Mouse (Mus musculus): ENCODE results near the gene Tspan3. TPM values are rescaled to one million over a fixed set of nuclear protein-coding genes. Genes with fewer than 3 reads are reported as not detected.

Gene Tspan3
- polyA plus RNA-seq, 1 experiment from 2014 or later: 519 TPM

DNA sequence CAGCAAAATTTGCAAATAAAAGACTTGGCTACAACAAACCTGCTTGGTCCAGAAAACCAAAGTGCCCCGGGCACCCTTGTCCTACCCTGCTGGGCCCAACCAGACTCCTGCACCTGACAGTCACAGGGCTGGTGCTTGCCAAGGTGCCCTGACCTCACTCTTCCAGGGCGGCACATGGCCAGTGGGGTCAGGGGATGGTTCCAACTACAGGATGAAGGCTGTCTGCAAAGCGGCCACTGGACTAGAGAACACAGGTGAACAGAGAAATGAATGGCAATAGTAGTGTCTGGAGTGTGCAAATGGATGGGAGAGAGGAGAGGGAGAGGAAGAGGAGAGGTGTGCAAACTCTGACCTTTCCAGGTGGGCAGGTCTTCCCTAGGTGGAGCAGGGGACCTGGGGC, 35.3 kb downstream of the Tspan3 start:
- no peaks in the 10 kb centered on the region for H3K9me3 ChIP-seq (ENCODE audit: control insufficient read depth, low read length)
- no peaks in the 10 kb centered on the region for H3K27me3 ChIP-seq (ENCODE audit: control insufficient read depth, insufficient read depth, low read length)
- no peaks in the 10 kb centered on the region for H3K4me1 ChIP-seq (replicated peaks; ENCODE audit: control insufficient read depth, insufficient read depth, low read length)
- no peak overlapping the region for H3K9ac ChIP-seq (ENCODE audit: low read length)
- H3K4me2 ChIP-seq (ENCODE audit: low read depth, low read length, severe bottlenecking): no peak overlapping the region
- no peak overlapping the region for H3K4me3 ChIP-seq (ENCODE audit: low read depth, low read length)
- 90% methylated on average over 3 of the region's 3 CpGs for WGBS
- peaks cover 4% of the 10 kb centered on the region; the same call in 1 of the 2 replicates for H3K36me3 ChIP-seq (ENCODE audit: control insufficient read depth, insufficient read depth, low read length)
- H3K27ac ChIP-seq (ENCODE audit: low read depth, low read length): no peak overlapping the region
- ATAC-seq (replicated peaks; ENCODE audit: low FRiP score) (no peak), DNase-seq (ENCODE audit: low spot score) (no peak)

DNA sequence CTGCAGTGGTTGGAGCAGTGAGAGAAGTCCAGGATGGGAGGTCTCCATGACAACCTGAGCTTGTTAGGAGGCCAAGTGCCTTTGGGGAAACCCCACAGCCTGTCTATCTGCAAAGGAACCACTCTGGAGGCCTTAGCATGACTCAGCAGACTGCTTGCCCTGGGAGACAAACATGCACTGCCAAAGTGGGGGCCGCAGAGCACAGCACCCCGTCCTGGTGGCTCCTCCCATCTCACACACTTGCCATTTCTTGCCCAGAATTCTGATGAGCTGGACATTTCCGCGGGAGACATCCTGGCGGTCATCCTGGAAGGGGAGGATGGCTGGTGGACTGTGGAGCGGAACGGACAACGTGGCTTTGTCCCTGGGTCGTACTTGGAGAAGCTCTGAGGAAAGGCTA, 36.9 kb downstream of the Tspan3 start:
- Histone ChIP-seq H3K4me2 (ENCODE audit: low read depth, low read length, severe bottlenecking) (no peak overlapping the region), H3K4me1 (replicated peaks; ENCODE audit: control insufficient read depth, insufficient read depth, low read length) (no peaks in the 10 kb centered on the region), H3K36me3 (ENCODE audit: control insufficient read depth, insufficient read depth, low read length) (peaks cover 4% of the 10 kb centered on the region; the same call in 1 of the 2 replicates), H3K9ac (ENCODE audit: low read length) (no peak overlapping the region), H3K27me3 (ENCODE audit: control insufficient read depth, insufficient read depth, low read length) (no peaks in the 10 kb centered on the region), H3K9me3 (ENCODE audit: control insufficient read depth, low read length) (no peaks in the 10 kb centered on the region), H3K4me3 (ENCODE audit: low read depth, low read length) (no peak overlapping the region), H3K27ac (ENCODE audit: low read depth, low read length) (no peak overlapping the region)
- no peak for ATAC-seq (replicated peaks; ENCODE audit: low FRiP score)
- DNase-seq (ENCODE audit: low spot score): no peak
- 90% methylated on average over 9 of the region's 9 CpGs for WGBS

DNA sequence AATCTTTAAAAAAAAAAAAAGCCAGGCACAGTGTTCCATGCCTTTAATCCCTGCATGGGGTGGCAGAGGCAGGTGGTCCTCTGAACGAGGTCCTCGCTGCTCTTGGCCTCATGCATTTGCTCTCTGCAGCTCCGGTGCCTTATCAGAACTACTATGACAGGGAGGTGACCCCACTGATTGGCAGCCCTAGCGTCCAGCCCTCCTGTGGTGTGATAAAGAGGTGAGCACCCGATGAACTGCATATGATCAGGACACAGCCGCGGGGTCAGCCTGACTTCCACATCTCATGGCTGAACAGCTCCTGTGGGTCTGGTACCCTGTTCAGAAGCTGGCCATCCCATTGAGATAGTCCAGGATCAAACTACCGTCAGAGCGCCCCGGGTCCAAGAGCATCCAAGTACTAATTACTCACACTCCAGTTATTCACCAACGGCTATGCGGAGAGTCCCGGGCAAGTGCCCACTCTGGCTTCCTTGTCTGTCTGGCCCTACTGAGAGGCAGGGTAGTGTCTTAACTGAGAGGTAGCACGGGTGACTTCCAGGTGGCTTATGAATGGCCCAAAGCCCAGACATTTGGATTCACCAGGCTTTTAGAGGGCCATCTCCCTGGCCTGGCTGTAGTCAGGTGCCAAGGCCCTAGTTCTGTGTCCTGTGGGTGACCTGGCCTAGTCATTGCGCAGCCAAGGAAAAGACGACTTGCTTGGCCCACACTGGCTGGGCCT, 38.7 kb downstream of the Tspan3 start:
- no peak overlapping the region for H3K4me2 ChIP-seq (ENCODE audit: low read depth, low read length, severe bottlenecking)
- WGBS: 86% methylated on average over 16 of the region's 16 CpGs
- no peaks in the 10 kb centered on the region for H3K9me3 ChIP-seq (ENCODE audit: control insufficient read depth, low read length)
- H3K27ac ChIP-seq (ENCODE audit: low read depth, low read length): no peak overlapping the region
- H3K4me1 ChIP-seq (replicated peaks; ENCODE audit: control insufficient read depth, insufficient read depth, low read length): no peaks in the 10 kb centered on the region
- DNase-seq (ENCODE audit: low spot score) (no peak), ATAC-seq (replicated peaks; ENCODE audit: low FRiP score) (no peak)
- no peaks in the 10 kb centered on the region for H3K27me3 ChIP-seq (ENCODE audit: control insufficient read depth, insufficient read depth, low read length)
- H3K4me3 ChIP-seq (ENCODE audit: low read depth, low read length): no peak overlapping the region
- peaks cover 2% of the 10 kb centered on the region; the same call in 1 of the 2 replicates for H3K36me3 ChIP-seq (ENCODE audit: control insufficient read depth, insufficient read depth, low read length)
- H3K9ac ChIP-seq (ENCODE audit: low read length): no peak overlapping the region

DNA sequence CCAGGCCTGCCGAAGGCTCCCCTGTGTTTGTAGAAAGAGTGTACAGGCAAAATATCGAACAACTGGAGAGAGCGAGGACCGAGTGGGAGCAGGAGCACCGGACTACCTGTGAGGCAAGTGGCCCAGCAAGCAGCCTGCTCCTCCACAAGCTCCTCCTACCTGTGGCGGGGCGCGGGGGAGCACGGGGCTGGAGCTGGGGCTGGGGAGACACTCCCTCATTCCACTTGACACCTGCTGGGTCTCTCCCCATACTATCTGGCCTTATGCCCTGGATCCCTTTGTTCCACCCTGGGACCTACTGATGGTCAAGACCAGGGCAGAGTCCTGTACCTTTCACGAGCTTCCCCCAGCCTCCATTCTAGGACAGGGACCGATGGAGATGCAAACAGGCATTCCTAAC, 40.7 kb downstream of the Tspan3 start:
- Histone ChIP-seq H3K4me3 (ENCODE audit: low read depth, low read length) (no peak overlapping the region), H3K4me1 (replicated peaks; ENCODE audit: control insufficient read depth, insufficient read depth, low read length) (no peaks in the 10 kb centered on the region), H3K27me3 (ENCODE audit: control insufficient read depth, insufficient read depth, low read length) (no peaks in the 10 kb centered on the region), H3K9ac (ENCODE audit: low read length) (no peak overlapping the region), H3K36me3 (ENCODE audit: control insufficient read depth, insufficient read depth, low read length) (no peaks in the 10 kb centered on the region; the same call in 1 of the 2 replicates), H3K27ac (ENCODE audit: low read depth, low read length) (no peak overlapping the region), H3K4me2 (ENCODE audit: low read depth, low read length, severe bottlenecking) (no peak overlapping the region), H3K9me3 (ENCODE audit: control insufficient read depth, low read length) (no peaks in the 10 kb centered on the region)
- no peak for DNase-seq (ENCODE audit: low spot score)
- 26% methylated on average over 11 of the region's 11 CpGs for WGBS
- no peak for ATAC-seq (replicated peaks; ENCODE audit: low FRiP score)

DNA sequence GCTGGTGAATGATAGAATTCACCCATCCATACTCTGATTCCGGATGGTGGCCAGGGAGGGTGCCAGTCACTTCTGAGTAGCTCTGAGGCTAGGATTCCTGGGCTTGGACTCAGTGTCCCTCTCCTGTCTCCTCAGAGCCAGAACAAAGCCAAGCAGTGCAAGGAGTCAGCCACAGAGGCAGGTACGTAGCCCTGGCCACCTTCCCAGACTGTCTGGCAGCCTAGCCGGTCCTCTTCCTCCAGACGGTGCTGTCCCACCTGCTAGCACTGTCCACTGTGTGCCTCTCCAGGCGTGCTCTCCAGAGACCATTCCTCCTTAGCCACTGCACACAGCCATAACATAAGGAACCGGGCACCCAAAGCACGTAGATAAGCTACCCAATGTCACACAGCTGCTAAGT, 41.7 kb downstream of the Tspan3 start:
- Histone ChIP-seq H3K4me1 (replicated peaks; ENCODE audit: control insufficient read depth, insufficient read depth, low read length) (peaks cover 3% of the 10 kb centered on the region), H3K27ac (ENCODE audit: low read depth, low read length) (no peak overlapping the region), H3K36me3 (ENCODE audit: control insufficient read depth, insufficient read depth, low read length) (no peaks in the 10 kb centered on the region; the same call in 1 of the 2 replicates), H3K9me3 (ENCODE audit: control insufficient read depth, low read length) (no peaks in the 10 kb centered on the region), H3K9ac (ENCODE audit: low read length) (no peak overlapping the region), H3K4me3 (ENCODE audit: low read depth, low read length) (no peak overlapping the region), H3K4me2 (ENCODE audit: low read depth, low read length, severe bottlenecking) (no peak overlapping the region), H3K27me3 (ENCODE audit: control insufficient read depth, insufficient read depth, low read length) (no peaks in the 10 kb centered on the region)
- DNase-seq (ENCODE audit: low spot score): no peak
- ATAC-seq (replicated peaks; ENCODE audit: low FRiP score): no peak
- 85% methylated on average over 7 of the region's 7 CpGs for WGBS

DNA sequence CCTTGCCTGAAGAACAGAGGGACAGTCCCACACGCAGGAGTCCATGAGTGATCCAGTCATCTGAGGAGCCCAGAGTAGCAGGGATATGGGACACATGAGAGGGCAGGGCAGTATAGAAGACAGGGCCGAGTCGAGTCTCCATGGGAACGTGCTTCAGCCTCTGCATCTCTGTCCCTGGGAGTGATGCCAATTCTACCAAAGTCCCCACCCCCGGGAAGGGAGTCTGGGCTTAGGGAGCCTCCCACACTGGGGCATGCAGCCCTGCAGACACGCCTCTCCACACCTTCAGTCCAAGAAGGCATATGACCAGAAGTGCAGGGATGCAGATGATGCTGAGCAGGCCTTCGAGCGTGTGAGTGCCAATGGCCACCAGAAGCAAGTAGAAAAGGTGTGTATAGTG, 42.3 kb downstream of the Tspan3 start:
- Histone ChIP-seq H3K4me1 (replicated peaks; ENCODE audit: control insufficient read depth, insufficient read depth, low read length) (peaks cover 3% of the 10 kb centered on the region), H3K9ac (ENCODE audit: low read length) (no peak overlapping the region), H3K27me3 (ENCODE audit: control insufficient read depth, insufficient read depth, low read length) (no peaks in the 10 kb centered on the region), H3K4me2 (ENCODE audit: low read depth, low read length, severe bottlenecking) (no peak overlapping the region), H3K4me3 (ENCODE audit: low read depth, low read length) (no peak overlapping the region), H3K36me3 (ENCODE audit: control insufficient read depth, insufficient read depth, low read length) (no peaks in the 10 kb centered on the region), H3K9me3 (ENCODE audit: control insufficient read depth, low read length) (no peaks in the 10 kb centered on the region), H3K27ac (ENCODE audit: low read depth, low read length) (no peak overlapping the region)
- ATAC-seq (replicated peaks; ENCODE audit: low FRiP score): no peak
- 76% methylated on average over 8 of the region's 8 CpGs for WGBS
- DNase-seq (ENCODE audit: low spot score): no peak

DNA sequence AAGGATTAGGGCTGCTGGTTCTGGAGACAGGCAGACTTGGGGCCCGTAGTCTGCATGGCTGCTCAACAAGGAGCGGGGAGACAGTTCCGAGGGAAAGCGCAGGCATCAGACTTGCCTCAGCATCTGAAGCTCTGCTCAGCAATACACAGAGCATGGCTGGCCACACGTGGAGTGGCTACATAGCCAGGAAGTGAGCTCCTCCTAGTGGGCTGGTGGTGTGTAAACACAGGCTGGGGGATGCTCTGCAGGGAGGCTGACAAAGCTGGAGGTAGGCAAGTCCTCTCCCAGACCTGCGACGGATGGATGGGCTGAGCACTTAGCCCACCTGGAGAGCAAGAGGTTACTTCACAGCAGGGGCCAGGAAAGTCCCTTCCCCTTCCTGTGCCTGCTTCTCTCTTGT, 44.2 kb downstream of the Tspan3 start:
- 30% methylated on average over 7 of the region's 7 CpGs for WGBS
- no peak for ATAC-seq (replicated peaks; ENCODE audit: low FRiP score)
- no peak overlapping the region for H3K4me2 ChIP-seq (ENCODE audit: low read depth, low read length, severe bottlenecking)
- peak; percentile 65 for DNase-seq (ENCODE audit: low spot score)
- no peaks in the 10 kb centered on the region for H3K9me3 ChIP-seq (ENCODE audit: control insufficient read depth, low read length)
- peaks cover 3% of the 10 kb centered on the region for H3K4me1 ChIP-seq (replicated peaks; ENCODE audit: control insufficient read depth, insufficient read depth, low read length)
- no peak overlapping the region for H3K9ac ChIP-seq (ENCODE audit: low read length)
- no peak overlapping the region for H3K4me3 ChIP-seq (ENCODE audit: low read depth, low read length)
- no peak overlapping the region for H3K27ac ChIP-seq (ENCODE audit: low read depth, low read length)
- H3K36me3 ChIP-seq (ENCODE audit: control insufficient read depth, insufficient read depth, low read length): no peaks in the 10 kb centered on the region
- no peaks in the 10 kb centered on the region for H3K27me3 ChIP-seq (ENCODE audit: control insufficient read depth, insufficient read depth, low read length)

DNA sequence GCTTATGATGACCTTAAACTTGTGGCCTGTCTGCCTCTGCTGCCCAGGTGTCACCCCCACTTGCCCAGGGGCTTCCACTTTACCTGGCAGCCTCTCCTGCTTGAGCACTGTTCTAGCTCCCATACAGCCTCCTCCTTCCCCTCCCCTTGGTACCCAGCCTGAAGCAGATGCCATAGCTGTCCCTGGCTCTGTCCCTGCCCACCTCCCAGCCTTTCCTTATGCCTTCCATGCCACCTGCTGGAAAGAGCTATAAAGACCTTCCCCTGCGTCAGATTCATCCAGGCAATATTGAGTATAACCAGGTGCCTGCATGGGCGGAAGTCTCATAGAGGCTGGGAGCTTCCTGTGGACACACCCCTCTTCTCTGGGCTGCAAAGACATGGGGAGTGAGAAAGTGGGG, 45.6 kb downstream of the Tspan3 start:
- Histone ChIP-seq H3K27ac (ENCODE audit: low read depth, low read length) (no peak overlapping the region), H3K36me3 (ENCODE audit: control insufficient read depth, insufficient read depth, low read length) (no peaks in the 10 kb centered on the region), H3K27me3 (ENCODE audit: control insufficient read depth, insufficient read depth, low read length) (no peaks in the 10 kb centered on the region), H3K4me3 (ENCODE audit: low read depth, low read length) (no peak overlapping the region), H3K9ac (ENCODE audit: low read length) (no peak overlapping the region), H3K9me3 (ENCODE audit: control insufficient read depth, low read length) (no peaks in the 10 kb centered on the region), H3K4me1 (replicated peaks; ENCODE audit: control insufficient read depth, insufficient read depth, low read length) (peaks cover 3% of the 10 kb centered on the region), H3K4me2 (ENCODE audit: low read depth, low read length, severe bottlenecking) (no peak overlapping the region)
- 72% methylated on average over 2 of the region's 2 CpGs for WGBS
- DNase-seq (ENCODE audit: low spot score) (peak; percentile 45), ATAC-seq (replicated peaks; ENCODE audit: low FRiP score) (no peak)

DNA sequence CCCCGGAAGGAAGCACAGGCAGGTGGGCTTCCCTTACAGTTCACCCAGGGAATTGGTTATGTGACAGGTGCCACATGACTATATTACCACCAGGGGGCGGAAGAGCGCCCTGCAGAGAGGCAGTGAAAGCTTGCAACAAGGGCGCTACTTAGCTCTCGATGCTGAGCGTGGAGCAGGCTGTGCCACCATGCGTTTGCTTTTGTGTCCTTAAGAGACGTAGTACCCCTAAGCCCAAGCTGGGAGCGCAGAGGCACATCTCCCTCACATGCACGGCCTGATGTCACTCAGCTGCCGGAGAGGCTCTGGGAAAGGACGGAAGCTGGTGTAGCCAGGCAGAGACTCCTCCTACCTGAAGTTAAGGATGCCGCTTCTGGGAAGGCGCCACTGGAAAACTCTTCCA, 46.7 kb downstream of the Tspan3 start:
- peak overlapping the region; percentile 24 for H3K4me3 ChIP-seq (ENCODE audit: low read depth, low read length)
- peak; percentile 68 for ATAC-seq (replicated peaks; ENCODE audit: low FRiP score)
- H3K4me2 ChIP-seq (ENCODE audit: low read depth, low read length, severe bottlenecking): peak overlapping the region; percentile 53
- DNase-seq (ENCODE audit: low spot score): peak; percentile 88
- 7% methylated on average over 14 of the region's 14 CpGs for WGBS
- no peaks in the 10 kb centered on the region for H3K36me3 ChIP-seq (ENCODE audit: control insufficient read depth, insufficient read depth, low read length)
- no peak overlapping the region for H3K27ac ChIP-seq (ENCODE audit: low read depth, low read length)
- H3K9me3 ChIP-seq (ENCODE audit: control insufficient read depth, low read length): no peaks in the 10 kb centered on the region
- H3K9ac ChIP-seq (ENCODE audit: low read length): peak overlapping the region; percentile 45
- H3K4me1 ChIP-seq (replicated peaks; ENCODE audit: control insufficient read depth, insufficient read depth, low read length): peaks cover 3% of the 10 kb centered on the region
- H3K27me3 ChIP-seq (ENCODE audit: control insufficient read depth, insufficient read depth, low read length): no peaks in the 10 kb centered on the region
